Mouse (Mus musculus): Measurements from ENCODE around the gene Gnptab. TPM values are rescaled to one million over a fixed set of nuclear protein-coding genes. Genes with fewer than 3 reads are reported as not detected.

Gene Gnptab
- polyA plus RNA-seq (2015; fragmentation: Nextera tagmentation; extraction: Ambion mirVana) = 12.9 and 13.4 TPM in 2 replicates

DNA sequence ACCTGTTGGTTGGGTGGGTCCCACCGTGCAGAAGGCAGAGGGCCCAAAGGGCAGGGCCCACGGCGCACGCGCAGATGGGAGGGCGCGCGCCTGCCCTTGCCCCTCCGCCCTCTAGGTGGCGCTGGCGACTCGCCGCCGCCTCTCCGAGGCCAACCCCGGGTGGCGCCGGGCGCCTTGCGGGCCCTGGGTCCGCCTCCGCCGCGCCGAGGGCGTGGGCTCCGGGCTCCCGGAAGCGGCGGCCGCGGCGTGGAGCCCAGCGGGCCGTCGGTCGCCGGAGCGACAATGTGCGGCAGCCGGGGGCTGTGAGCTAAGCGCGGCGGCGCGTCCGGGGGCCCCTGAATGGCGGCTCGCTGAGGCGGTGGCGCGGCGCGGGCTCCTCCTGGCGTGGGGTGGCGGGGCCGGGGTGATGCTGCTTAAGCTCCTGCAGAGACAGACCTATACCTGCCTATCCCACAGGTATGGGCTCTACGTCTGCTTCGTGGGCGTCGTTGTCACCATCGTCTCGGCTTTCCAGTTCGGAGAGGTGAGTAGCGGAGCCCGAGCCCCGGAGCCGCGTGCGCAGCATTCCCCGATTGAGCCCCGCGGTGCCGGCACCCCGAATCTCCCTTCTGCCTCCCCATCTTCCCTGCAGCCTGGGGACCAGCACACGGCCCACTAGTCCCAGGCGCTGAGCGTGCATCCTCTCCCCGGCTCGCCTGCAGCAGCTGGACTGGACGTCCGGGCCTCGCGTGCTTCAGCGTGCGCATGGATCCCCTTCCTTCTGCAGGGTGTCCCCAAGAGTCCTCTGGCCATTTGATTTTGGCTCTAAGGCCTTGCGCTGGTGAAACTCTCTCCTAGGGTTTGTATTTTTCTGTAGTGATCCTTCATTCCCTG, at the start of gene Gnptab, which contains the start of gene Dram1:
Gene Gnptab (plus strand): TSS at position 120 of the 873 bp plus-strand sequence.
Gene Dram1 (minus strand): TSS at position 68 of the 873 bp plus-strand sequence.
- Histone ChIP-seq H3K9ac (replicated peaks) (peak within 1 kb of the TSS; percentile 82), H3K27me3 (no peaks in the 10 kb centered on the region), H3K36me3 (no peaks in the 10 kb centered on the region), H3K27ac (peak within 1 kb of the TSS; percentile 77), H3K4me1 (replicated peaks) (peaks cover 15% of the 10 kb centered on the region), H3K9me3 (no peaks in the 10 kb centered on the region), H3K4me2 (replicated peaks) (peak within 1 kb of the TSS; percentile 79), H3K4me3 (replicated peaks) (peak within 1 kb of the TSS; percentile 84)
- WGBS = under 1% methylated on average over 87 of the region's 87 CpGs
- peak; percentile 89 for ATAC-seq

DNA sequence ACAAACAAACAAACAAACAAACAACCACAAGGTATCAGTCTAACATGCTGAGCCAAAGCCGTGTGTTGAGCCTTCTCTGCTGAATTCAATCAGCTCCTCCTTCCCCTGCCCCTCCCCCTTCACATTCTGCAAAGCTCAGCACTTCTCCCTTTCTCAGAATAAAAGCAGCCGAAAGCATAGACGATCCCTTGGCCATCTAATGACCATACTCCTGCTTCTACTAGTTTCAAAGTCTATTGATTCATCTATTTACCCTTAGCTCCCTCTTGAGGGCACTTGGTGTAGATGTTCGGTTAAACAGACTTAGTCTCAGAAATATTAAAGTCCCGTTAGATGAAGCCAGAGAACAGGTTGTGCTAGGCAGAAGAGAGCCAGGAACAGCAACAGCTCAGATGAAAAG, 48.2 kb upstream of the Gnptab start:
- Histone ChIP-seq H3K4me1 (replicated peaks) (peaks cover 2% of the 10 kb centered on the region; the same call in 1 of the 2 replicates), H3K36me3 (no peaks in the 10 kb centered on the region), H3K9me3 (no peaks in the 10 kb centered on the region), H3K4me2 (replicated peaks) (no peak overlapping the region), H3K9ac (replicated peaks) (no peak overlapping the region), H3K27me3 (no peaks in the 10 kb centered on the region), H3K4me3 (replicated peaks) (no peak overlapping the region), H3K27ac (no peak overlapping the region)
- WGBS = 23% methylated on average over 5 of the region's 5 CpGs
- peak; percentile 15; the same call in 1 of the 2 replicates for ATAC-seq

DNA sequence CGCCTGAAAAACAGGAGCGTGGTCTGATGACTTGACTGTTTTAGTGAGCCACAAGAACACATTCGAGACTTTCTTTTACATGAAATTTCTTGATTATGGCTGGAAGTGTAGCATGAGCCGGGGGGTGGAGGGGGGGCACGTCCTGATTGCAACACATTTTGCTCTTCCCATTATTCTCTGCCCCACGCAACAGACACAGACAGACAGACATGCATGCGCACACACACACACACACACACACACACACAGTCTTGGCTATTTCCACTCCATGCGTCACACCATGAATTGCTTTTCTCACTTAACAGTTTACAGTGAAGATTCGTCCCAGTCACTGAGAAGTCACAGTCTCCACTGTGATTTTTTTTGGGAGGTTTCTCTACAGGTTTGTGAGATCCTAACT, 38.3 kb upstream of the Gnptab start:
- Histone ChIP-seq H3K27me3 (no peaks in the 10 kb centered on the region), H3K4me1 (replicated peaks) (no peaks in the 10 kb centered on the region), H3K36me3 (no peaks in the 10 kb centered on the region), H3K4me2 (replicated peaks) (no peak overlapping the region), H3K9ac (replicated peaks) (no peak overlapping the region), H3K4me3 (replicated peaks) (no peak overlapping the region), H3K27ac (no peak overlapping the region), H3K9me3 (no peaks in the 10 kb centered on the region)
- 95% methylated on average over 9 of the region's 9 CpGs for WGBS
- ATAC-seq = no peak

DNA sequence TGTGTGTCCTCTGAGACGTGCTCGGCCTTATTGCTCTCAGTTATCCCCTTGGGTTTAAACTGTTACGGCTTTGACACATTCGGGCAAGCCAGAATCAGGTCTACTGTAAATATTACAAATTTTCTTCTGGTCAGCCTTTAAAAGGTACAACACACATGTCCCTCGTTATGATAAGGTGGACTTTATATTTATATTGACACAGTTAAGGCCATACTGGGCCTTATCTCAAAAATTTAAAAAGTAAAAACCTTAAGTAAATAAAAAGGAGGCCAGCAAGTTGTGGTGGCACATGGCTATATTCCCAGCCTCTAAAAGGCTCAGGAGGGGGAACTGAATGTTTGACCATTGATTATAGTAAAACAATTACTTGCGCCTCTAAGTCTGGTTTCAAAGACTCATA, 37.6 kb upstream of the Gnptab start:
- Histone ChIP-seq H3K4me3 (replicated peaks) (no peak overlapping the region), H3K36me3 (no peaks in the 10 kb centered on the region), H3K27ac (no peak overlapping the region), H3K4me2 (replicated peaks) (no peak overlapping the region), H3K4me1 (replicated peaks) (no peaks in the 10 kb centered on the region), H3K27me3 (no peaks in the 10 kb centered on the region), H3K9ac (replicated peaks) (no peak overlapping the region), H3K9me3 (no peaks in the 10 kb centered on the region)
- no peak for ATAC-seq
- WGBS = 92% methylated on average over 6 of the region's 6 CpGs

DNA sequence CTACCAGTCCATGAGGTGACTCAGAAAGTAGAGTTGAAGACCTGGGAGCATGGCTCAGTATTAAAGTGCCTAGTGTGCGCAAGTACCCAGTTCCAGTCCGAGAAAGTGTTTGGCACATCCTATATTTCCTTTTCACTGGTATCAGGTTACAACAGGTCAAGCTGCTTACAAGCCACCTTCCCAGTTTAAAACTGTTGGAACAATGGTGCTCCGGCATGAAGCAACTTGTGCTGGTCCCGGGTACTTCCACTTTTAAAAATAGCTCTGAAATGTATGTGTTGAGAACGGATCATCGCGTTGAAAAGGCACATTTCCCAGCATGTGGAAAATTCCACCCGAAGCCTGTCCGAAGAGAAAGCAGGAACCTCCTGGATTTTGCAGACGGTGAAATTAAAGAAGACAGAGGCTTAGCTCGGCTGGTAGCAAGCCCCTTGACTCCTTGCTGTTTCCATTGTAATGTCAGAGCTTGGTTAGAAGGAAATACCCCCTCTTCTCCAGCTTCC, 33.0 kb upstream of the Gnptab start:
- 55% methylated on average over 11 of the region's 11 CpGs for WGBS
- ATAC-seq = no peak
- no peak overlapping the region for H3K27ac ChIP-seq
- no peaks in the 10 kb centered on the region for H3K4me1 ChIP-seq (replicated peaks)
- no peak overlapping the region for H3K9ac ChIP-seq (replicated peaks)
- peaks cover 3% of the 10 kb centered on the region; the same call in 1 of the 2 replicates for H3K27me3 ChIP-seq
- no peaks in the 10 kb centered on the region for H3K9me3 ChIP-seq
- H3K36me3 ChIP-seq = no peaks in the 10 kb centered on the region
- no peak overlapping the region for H3K4me2 ChIP-seq (replicated peaks)
- no peak overlapping the region for H3K4me3 ChIP-seq (replicated peaks)

DNA sequence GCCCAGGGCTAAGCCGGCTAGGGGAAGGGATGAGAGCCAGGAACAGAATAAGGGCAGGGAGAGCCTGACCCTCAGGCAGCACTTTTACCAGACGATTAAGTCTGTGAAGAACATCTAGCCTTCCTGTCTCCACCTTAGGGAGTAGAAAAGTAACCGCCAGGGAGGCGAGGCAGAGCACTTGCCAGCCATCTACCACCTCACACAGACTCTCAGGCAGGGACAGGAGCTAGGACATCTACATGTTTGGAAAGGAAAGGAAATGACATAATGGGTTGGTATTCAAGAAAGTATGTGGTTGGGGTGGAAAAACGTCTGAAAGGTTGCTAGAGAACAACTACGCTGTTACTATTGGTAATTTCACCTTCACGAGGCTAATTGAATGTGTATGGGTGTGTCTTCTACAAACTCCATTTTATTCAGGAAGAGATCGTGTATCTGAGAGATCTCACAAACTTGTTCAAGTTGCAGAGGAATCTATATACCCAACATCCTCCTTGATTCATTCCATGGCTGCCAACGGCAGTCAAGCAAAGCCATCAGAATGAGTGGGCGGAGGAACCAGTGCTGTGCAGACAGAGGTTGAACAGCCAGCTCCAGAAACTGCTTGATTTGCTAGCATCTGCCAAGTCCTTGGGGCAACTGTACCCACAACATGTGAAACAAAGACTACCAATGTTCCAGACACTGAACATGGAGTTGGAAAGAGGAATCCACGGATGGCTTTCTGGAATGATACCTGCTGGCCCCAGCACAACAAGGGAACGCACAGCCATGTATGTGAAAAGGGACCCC, 32.3 kb upstream of the Gnptab start:
- H3K9me3 ChIP-seq = no peaks in the 10 kb centered on the region
- no peak overlapping the region for H3K4me2 ChIP-seq (replicated peaks)
- H3K36me3 ChIP-seq = no peaks in the 10 kb centered on the region
- H3K4me1 ChIP-seq (replicated peaks) = no peaks in the 10 kb centered on the region
- peaks cover 3% of the 10 kb centered on the region; the same call in 1 of the 2 replicates for H3K27me3 ChIP-seq
- no peak overlapping the region for H3K9ac ChIP-seq (replicated peaks)
- no peak overlapping the region for H3K27ac ChIP-seq
- no peak for ATAC-seq
- 76% methylated on average over 12 of the region's 12 CpGs for WGBS
- no peak overlapping the region for H3K4me3 ChIP-seq (replicated peaks)

DNA sequence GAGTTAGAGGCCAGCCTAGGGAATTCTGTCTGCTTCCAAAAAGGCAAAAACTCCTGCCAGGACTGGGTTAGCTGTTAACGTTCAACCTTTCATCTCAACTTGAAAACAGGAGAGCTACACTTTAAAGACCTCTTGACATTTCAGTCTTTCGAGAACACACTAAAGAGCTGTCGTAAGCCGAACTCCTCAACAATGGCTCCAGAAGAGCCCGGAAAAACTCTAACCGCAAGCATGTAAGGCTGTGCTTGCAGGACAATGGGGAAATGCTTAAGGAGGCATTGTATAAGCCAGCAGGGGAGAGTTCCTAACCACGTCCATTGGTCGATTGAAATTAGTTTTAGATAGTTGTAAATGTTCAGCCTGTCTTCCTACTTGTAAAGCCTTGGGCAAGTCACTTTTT, 29.1 kb upstream of the Gnptab start:
- WGBS = 6% methylated on average over 8 of the region's 8 CpGs
- peaks cover 3% of the 10 kb centered on the region; the same call in 1 of the 2 replicates for H3K27me3 ChIP-seq

DNA sequence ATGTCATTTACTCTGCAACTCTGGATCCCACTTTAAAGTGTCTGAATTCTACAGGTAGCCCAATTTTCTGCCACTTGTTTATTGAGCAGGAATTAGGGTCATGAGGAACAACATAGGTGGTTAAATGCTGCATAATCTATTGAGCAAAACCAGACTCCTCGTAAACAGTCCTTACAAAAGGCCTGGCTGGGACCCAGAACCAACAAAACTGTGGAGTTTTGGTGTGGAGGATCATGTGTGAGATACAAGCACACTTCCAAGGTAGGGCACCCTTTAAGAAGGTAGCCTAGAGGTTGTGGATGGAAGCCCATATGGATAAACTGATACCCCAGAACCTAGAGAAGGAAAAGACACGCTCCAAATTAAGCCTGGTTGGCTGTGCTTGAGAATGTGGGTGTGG, 28.2 kb upstream of the Gnptab start:
- peaks cover 3% of the 10 kb centered on the region; the same call in 1 of the 2 replicates for H3K27me3 ChIP-seq
- ATAC-seq = no peak

More for the DNA sequence above, 29.1 kb upstream of the Gnptab start:
- no peaks in the 10 kb centered on the region for H3K4me1 ChIP-seq (replicated peaks)
- no peak for ATAC-seq
- H3K27ac ChIP-seq = no peak overlapping the region
- no peak overlapping the region for H3K9ac ChIP-seq (replicated peaks)
- H3K4me2 ChIP-seq (replicated peaks) = no peak overlapping the region
- no peaks in the 10 kb centered on the region for H3K36me3 ChIP-seq
- H3K9me3 ChIP-seq = no peaks in the 10 kb centered on the region
- H3K4me3 ChIP-seq (replicated peaks) = no peak overlapping the region

DNA sequence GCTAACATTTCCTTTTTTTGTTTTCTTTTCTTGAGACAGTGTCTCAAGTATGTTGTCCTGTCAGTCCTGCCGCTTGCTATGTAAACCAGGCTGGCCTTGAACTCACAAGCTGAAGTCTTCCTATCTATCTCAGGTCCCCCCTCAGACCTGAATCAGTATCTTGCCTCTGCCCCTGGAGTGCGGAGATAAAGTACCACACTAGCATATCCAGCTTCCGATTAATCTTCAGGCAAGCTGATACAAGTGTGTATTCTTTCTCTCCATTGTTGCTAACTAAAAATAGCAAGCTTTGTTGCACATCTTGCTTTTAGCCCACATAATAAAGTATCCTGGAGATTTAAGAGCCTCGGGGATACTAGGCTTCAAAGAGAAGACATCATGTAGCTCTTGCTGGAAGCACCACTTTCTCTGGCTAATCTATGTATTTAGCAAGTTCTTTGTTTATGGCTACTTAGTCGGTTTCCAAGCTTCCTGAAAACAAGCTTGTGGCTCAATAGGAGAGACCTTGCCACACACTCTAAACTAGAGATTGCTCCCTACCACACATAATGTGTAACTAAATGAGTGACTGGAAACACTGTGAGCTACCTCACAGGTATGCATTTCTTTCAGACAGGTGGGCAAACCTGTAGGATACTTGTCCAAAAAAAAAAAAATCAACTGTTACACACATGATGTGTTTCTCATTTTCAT, 27.4 kb upstream of the Gnptab start:
- ATAC-seq = no peak
- H3K4me1 ChIP-seq (replicated peaks) = peaks cover under 1% of the 10 kb centered on the region; the same call in 1 of the 2 replicates
- no peaks in the 10 kb centered on the region for H3K36me3 ChIP-seq
- H3K4me3 ChIP-seq (replicated peaks) = no peak overlapping the region
- no peak overlapping the region for H3K27ac ChIP-seq
- H3K4me2 ChIP-seq (replicated peaks) = no peak overlapping the region
- WGBS = 57% methylated on average over 5 of the region's 5 CpGs
- H3K9ac ChIP-seq (replicated peaks) = no peak overlapping the region
- H3K9me3 ChIP-seq = no peaks in the 10 kb centered on the region
- peaks cover 12% of the 10 kb centered on the region for H3K27me3 ChIP-seq

More for the DNA sequence above, 28.2 kb upstream of the Gnptab start:
- WGBS = 61% methylated on average over 2 of the region's 2 CpGs
- Histone ChIP-seq H3K4me3 (replicated peaks) (no peak overlapping the region), H3K4me2 (replicated peaks) (no peak overlapping the region), H3K36me3 (no peaks in the 10 kb centered on the region), H3K4me1 (replicated peaks) (no peaks in the 10 kb centered on the region), H3K27ac (no peak overlapping the region), H3K9me3 (no peaks in the 10 kb centered on the region), H3K9ac (replicated peaks) (no peak overlapping the region)

DNA sequence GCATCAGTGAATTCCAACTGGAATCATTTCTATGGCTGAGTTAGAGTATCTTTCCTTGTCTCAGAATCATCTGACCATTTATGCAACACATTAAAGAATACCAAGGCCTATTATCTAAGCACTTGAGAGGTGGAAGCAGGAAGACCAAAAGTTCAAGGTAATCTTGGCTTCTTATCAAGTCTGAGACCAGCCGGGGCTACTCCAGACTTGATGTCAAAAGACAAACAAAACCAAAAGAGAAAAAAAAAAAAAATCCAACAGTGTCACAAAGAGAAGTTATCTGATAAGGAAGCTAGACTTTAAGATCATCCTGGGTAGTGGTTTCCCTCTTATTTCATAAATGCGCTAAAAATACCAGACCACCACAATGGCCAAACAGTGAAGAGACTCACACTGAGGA, 26.4 kb upstream of the Gnptab start:
- Histone ChIP-seq H3K9me3 (no peaks in the 10 kb centered on the region), H3K4me2 (replicated peaks) (no peak overlapping the region), H3K27me3 (peaks cover 21% of the 10 kb centered on the region), H3K27ac (no peak overlapping the region), H3K36me3 (no peaks in the 10 kb centered on the region), H3K9ac (replicated peaks) (no peak overlapping the region), H3K4me1 (replicated peaks) (peaks cover 9% of the 10 kb centered on the region), H3K4me3 (replicated peaks) (no peak overlapping the region)
- 89% methylated on average over 2 of the region's 2 CpGs for WGBS
- no peak for ATAC-seq

DNA sequence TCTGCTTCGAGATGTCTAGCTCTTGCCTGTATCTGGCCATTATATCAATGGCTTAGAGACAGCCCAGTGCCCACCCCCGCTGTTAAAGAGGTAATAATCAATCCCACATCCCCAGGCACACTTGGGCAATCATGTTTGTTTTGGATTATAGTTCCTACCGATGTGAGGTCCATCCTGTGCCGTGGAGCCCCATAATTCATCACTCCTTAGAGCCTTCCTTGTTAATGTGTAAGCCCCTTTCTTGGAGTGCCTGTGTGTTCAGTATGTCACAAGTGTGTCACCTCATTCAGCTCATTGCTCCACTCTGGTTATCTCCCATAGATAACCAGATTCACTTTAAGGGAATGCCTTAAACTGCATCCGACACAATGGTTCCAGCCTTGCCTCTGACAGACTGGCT, 24.3 kb upstream of the Gnptab start:
- ATAC-seq = no peak
- H3K9ac ChIP-seq (replicated peaks) = no peak overlapping the region
- WGBS = 85% methylated on average over 5 of the region's 5 CpGs
- H3K27ac ChIP-seq = no peak overlapping the region
- H3K4me1 ChIP-seq (replicated peaks) = peaks cover 9% of the 10 kb centered on the region
- H3K36me3 ChIP-seq = no peaks in the 10 kb centered on the region
- no peak overlapping the region for H3K4me3 ChIP-seq (replicated peaks)
- H3K27me3 ChIP-seq = peaks cover 22% of the 10 kb centered on the region
- no peaks in the 10 kb centered on the region for H3K9me3 ChIP-seq
- no peak overlapping the region for H3K4me2 ChIP-seq (replicated peaks)
